Mouse (Mus musculus) kidney, postnatal 36 days (tissue): ENCODE results near the gene Slc4a1.

Experiments
- DNase-seq, 2 experiments: peaks; one replicate each; pipeline ENCODE4 v3.0.0; 2021 to 2022; ENCODE audit warnings: mixed read lengths in 2 of 2

Slc4a1 gene

GRCm38 (mm10) chr11:102349189-102349954, 16.6 kb downstream of the Slc4a1 start:
- no peak for DNase-seq

GRCm38 (mm10) chr11:102348771-102349170, 17.2 kb downstream of the Slc4a1 start:
- no peak for DNase-seq

GRCm38 (mm10) chr11:102348101-102348585, 17.9 kb downstream of the Slc4a1 start:
- no peak for DNase-seq

DNA sequence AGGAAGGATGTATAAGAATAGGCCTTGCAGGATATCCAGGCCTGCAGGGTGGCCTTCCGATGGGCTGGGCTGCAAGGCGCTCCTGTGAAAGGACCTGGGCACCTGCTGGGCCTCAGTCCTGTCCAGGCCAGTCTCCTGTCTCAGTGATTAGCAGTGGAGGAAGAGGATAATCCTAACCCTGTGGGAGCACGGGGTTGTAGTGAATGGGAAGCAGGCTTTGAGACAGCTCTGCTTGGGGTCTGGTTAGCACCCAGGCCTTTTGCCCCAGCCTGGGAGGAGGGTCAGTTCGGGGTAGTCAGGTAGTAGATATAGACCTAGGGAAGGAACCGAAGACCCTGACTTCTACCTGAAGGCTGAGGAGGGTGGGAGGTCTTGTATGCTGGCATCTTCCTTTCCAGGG, 18.3 kb downstream of the Slc4a1 start:
- DNase-seq = no peak

- DNase-seq = no peak
These were observed 19.1 kb downstream of the Slc4a1 start for GRCm38 (mm10) chr11:102346926-102347325.

DNA sequence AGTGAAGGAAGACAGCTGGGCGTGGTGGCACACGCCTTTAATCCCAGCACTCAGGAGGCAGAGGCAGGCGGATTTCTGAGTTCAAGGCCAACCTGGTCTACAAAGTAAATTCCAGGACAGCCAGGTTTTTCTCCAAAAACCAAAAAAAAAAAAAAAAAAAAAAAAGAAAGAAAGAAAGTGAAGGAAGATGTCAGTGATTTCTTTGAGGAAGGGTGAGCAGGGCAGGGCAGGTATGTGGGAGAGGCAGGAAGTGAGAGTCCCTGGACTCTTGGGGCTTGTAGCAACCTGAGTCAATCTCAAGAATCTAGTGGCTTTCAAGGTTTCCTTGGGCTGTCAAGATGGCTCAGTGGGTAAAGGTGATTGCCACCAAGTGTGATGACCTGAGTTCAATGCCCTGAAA, 21.5 kb downstream of the Slc4a1 start:
- no peak for DNase-seq

DNA sequence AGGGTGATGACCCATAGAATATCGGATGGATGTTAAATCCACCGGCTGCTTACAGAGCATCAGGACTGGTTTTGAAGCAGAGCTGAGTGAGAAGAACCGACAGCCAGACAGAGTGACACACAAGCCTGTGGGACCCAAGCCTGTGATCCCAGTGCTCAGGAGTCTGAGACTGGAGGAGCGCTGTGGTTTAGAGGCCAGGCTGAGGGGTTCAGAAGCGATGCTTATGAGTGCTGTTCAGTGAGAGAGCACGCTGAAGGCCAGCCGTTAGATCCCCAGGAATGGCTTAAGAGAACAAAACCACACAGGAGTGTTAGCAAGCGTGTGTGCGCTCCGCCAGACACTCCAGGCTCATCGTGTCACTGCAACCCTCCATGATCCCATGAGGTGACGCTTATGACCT, 23.3 kb downstream of the Slc4a1 start:
- DNase-seq = no peak

GRCm38 (mm10) chr11:102341101-102341500, 24.9 kb downstream of the Slc4a1 start:
- DNase-seq = no peak

DNA sequence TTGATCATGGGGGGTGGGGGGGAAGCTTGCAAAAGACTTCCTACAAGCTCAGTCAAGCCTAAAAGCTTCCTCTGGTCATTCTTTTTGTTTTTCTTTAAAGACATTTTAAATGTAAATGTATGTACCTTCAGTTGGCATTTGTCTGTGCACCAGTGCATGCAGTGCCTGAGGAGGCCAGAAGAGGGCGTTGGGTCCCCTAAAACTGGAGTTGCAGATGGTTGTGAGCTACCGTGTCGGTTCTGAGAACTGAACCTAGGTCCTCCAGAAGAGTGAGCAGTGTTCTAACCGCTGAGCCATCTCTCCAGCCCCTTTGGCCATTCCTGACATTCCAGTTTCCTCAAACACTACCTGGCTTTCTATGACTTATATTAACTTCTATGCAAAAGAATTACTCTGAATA, 26.4 kb downstream of the Slc4a1 start:
- DNase-seq = peak in 1 of 2 experiments; percentile 21

DNA sequence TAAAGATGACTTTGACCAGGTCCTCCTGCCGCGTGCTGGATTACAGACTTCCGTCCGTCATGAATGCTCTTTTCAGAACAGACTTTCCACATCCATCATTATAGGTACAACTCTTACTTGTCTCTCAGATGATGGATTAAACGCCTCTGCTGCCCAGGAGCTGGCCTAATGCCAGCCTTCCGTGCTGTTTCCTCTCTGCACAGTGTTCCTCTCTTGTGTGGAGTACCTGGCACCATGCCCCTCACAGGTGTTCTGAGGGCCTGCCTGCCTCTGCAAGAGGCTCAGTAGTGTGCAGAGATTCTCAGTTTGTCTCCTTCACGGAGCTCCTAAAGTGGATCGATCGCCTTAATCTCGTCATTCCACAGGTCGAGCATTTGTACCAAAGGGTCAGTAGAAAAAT, 26.8 kb downstream of the Slc4a1 start:
- peak; percentile 60 to 81 for DNase-seq

- DNase-seq = peak; percentile 93 to 95
These were observed 27.4 kb downstream of the Slc4a1 start for GRCm38 (mm10) chr11:102338561-102338960.

GRCm38 (mm10) chr11:102337921-102338320, 28.1 kb downstream of the Slc4a1 start:
- DNase-seq = no peak

- DNase-seq = no peak
These were observed 29.8 kb downstream of the Slc4a1 start for GRCm38 (mm10) chr11:102336191-102336590.

DNA sequence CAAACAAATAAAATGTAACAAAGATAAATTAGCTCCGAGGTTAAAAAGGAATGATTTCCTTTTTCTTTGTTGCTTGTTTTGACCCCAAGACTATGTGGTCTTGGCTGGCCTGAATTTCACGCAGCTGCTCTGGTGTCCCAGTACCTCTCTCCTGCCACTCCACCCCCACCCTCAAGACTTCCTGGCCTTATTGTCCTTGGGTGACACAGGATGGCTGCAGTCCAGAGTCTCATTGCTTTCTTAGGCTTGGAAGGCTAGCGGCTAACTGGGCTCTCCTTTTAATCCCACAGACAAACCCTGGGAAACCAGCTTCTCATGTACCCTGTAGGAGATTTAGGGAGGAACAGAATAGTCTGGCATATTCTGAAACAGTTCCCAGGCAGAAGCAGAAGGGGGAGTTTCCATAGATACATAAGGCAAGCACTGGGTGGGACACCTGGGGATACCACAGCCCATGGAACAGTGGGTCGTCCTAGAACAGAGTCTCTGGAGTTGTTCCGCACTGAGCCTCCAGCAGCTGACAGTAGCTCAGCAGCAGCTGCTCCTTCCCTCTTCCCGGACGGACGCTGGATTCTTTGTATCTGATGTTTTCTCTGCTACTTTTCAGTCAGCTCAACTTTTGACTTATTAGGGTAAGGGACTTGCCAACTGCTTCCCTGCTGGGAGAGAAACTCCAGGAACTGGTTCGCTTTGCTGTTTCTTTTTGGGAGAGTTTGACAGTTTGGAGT, 30.9 kb downstream of the Slc4a1 start:
- DNase-seq = peak; percentile 56 to 63

- DNase-seq = no peak
These were observed 32.0 kb downstream of the Slc4a1 start for GRCm38 (mm10) chr11:102334010-102334409.

- no peak for DNase-seq
These were observed 32.9 kb downstream of the Slc4a1 start for GRCm38 (mm10) chr11:102333061-102333460.

GRCm38 (mm10) chr11:102331806-102332205, 34.2 kb downstream of the Slc4a1 start:
- no peak for DNase-seq

DNA sequence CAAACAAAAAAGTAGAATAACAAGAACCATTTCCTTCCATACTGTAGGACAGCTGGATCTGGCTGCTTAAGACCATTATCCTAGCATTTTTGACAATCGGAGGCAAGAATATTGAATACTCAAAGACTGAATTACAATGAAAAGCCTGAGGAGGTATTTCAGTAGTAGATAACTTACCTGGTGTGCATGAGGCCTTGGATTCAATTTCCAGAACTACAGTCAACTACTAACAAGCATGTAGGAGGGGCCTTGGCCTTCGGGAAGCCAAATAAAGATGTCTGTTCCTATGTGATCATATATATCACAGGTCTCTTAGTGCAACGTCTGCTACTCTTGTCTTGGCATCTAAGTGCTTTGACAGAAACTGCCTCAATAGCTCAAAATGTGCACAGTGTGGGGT, 36.0 kb downstream of the Slc4a1 start:
- no peak for DNase-seq

DNA sequence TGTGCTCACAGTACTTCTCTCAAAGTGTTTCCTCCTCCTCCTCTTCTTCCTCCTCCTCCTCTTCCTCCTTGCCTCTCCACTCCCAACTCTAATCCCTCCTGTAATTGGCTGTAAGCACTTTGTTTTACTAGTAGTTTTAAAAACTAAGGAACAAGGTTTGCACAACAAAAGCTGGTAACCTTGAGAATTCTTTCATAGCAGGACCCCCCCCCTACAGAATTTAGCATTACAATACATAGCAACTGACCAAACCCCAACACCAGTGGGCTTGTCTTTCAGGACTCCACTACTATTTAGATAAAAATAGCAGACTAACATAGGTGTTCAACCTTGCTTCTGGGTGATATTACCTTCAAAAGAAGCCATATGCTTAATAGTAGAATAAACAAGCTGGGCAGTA, 36.5 kb downstream of the Slc4a1 start:
- DNase-seq = no peak

DNA sequence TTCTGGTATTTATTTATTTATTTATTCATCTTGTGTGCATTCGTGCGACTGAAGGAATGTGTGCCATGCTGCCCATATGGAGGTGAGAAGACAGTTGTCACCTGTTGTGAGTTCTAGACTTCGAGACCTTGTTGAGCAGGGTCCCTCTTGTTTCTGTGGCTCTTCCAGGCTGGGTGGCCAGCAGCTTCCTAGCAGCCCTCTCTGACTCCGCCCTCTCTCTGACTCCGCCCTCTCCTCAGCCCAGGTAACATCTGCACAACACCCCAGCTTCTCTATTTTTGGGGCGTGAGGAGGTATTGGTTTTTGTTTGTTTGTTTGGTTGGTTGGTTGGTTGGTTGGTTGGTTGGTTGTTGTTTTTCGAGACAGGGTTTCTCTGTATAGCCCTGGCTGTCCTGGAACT, 38.2 kb downstream of the Slc4a1 start:
- DNase-seq = no peak

DNA sequence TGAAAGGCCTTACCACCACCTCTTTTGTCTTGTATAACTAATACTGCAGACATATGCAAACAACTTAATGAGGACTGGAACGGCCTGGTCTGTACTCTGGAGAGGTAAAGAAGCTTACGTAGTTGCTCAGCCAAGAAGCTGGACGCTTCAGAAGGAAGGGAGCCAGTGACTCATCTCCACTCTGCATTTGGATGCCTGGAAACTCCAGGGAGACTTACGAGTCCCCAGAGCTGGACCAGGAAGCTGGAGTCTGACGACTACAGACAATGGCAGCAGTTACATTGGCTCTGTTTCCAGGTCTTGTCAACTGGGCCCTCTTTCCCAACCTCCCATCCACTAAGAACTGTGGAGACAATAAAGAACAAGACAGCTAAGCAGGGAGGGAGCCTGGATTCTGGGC, 38.8 kb downstream of the Slc4a1 start:
- no peak for DNase-seq

GRCm38 (mm10) chr11:102323516-102323915, 42.5 kb downstream of the Slc4a1 start:
- no peak for DNase-seq

- DNase-seq = no peak
These were observed 44.1 kb downstream of the Slc4a1 start for GRCm38 (mm10) chr11:102321931-102322330.

DNA sequence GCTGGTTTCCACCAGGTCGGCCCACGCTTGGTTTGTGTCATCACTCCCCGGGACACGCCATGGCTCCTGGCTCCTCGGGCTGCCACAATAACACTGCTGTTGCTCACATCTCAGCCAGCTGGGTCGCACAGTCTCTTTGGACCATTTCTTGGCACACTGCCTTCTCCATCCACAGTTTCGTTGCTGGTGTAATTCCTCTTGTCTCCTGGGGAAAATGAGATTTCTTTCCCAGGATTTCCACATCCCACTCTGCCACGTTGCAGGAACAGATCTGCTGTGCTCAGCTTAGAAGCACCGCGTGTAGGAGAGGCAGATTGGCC, 45.4 kb downstream of the Slc4a1 start:
- peak; percentile 70 to 71 for DNase-seq
